Mouse (Mus musculus) intestine, postnatal 0 days (tissue): ENCODE measurements around the gene Qrfpr. TPM values are rescaled to one million over a fixed set of nuclear protein-coding genes. Genes with fewer than 3 reads are reported as not detected.

Experiments used
- ATAC-seq: fragments of 200-750 bp; cut with Nextera tagmentation; 2 replicates; pipeline ENCODE4 v1.8.0; 2017; ENCODE audit warnings: mild to moderate bottlenecking, moderate TSS enrichment, moderate library complexity
- H3K27ac ChIP-seq: fragments of 300-500 bp; sonication (generic); 2 replicates; pipeline ENCODE4 v1.5.1; 2014; ENCODE audit warnings: mild to moderate bottlenecking, low read depth, low read length, moderate library complexity
- H3K27me3 ChIP-seq: fragments of 300-500 bp; sonication (generic); replicated peaks from 2 replicates; pipeline ENCODE4 v1.6.1; 2014; ENCODE audit warnings: low read length, mixed read lengths; ENCODE audit not compliant: control insufficient read depth, insufficient read depth
- H3K36me3 ChIP-seq: fragments of 300-500 bp; sonication (generic); 2 replicates; pipeline ENCODE4 v1.6.1; 2014; ENCODE audit warnings: mild to moderate bottlenecking, moderate library complexity; ENCODE audit not compliant: control insufficient read depth, insufficient read depth
- H3K4me1 ChIP-seq: fragments of 300-500 bp; sonication (generic); replicated peaks from 2 replicates; pipeline ENCODE4 v1.6.1; 2014; ENCODE audit warnings: antibody characterized with exemption, low read length, mixed read lengths; ENCODE audit not compliant: control insufficient read depth, insufficient read depth
- H3K4me2 ChIP-seq: fragments of 300-500 bp; sonication (generic); replicated peaks from 2 replicates; pipeline ENCODE4 v1.6.1; 2014; ENCODE audit warnings: low read depth, mild to moderate bottlenecking, moderate library complexity
- H3K4me3 ChIP-seq: fragments of 300-500 bp; sonication (generic); 2 replicates; pipeline ENCODE4 v1.5.1; 2014; ENCODE audit warnings: low read depth, low read length
- H3K9ac ChIP-seq: fragments of 300-500 bp; sonication (generic); 2 replicates; pipeline ENCODE4 v1.6.1; 2014; ENCODE audit warnings: mild to moderate bottlenecking, low read depth, low read length
- H3K9me3 ChIP-seq: fragments of 300-500 bp; sonication (generic); 2 replicates; pipeline ENCODE4 v1.6.1; 2016; ENCODE audit warnings: mixed run types; ENCODE audit not compliant: control insufficient read depth
- CTCF ChIP-seq: sonication (generic); IDR thresholded peaks from 2 replicates; pipeline ENCODE4 v1.5.1; 2016; ENCODE audit warnings: low read depth, mild to moderate bottlenecking, control low read depth, antibody characterized with exemption, moderate library complexity
- WGBS: fragments of 180-500 bp; shearing (Covaris S2); extraction: QIAGEN DNeasy Blood & Tissue Kit; methylation state at CpG from one replicate; pipeline ENCODE4 v1.1.7; 2014; 5-methylcytosine and 5-hydroxymethylcytosine counted together
- polyA plus RNA-seq: library from polyadenylated mRNA; unstranded; fragments of >200 nt; fragmentation: Nextera tagmentation; extraction: Ambion mirVana; gene quantifications from 2 replicates; pipeline ENCODE4 v1.2.1, GENCODE M21; 2015

Qrfpr gene
- 0.14 and 0.20 TPM in 2 replicates for polyA plus RNA-seq

DNA sequence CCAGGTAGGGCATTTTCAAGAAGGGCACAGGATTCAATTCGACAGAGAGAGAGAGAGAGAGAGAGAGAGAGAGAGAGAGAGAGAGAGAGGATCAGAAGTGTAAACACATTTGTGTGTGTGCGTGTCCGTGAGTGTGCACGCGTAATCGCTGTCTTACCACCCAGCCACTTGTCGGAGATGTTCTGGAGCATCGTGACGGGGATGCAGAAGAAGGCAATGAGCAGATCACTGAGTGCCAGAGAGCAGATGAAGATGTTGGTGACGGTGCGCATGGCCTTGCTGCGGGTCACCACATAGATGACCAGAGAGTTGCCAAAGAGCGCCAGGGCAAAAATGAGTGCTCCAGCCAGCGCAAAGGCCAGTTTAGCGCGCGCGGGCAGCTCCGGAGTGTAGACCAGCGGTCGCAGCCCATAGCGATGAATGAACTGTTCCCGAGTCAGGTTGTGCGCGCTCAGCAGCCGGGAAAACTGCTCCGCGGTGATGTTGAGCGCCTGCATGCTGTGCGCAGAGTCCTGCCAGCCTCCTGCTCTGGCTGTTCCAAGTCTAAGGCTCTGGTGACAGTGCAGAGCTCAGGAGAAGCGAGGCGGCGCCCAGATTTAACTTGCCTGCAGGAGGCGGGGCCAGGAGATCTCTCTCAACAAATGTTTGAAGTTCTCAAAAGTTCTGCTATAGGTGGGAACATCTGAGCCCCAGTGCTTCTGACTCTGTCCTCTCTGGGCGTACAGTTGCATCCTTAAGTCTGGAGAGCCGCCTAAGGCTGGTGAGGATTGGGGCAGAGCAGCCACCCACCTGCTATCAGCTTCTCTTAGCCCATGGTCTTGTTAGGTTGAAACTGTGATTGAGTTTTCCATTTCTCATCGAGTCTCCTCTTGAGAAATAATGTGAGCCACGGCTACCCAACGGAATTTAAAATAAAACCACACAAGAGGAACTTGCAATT is at the start of gene Qrfpr:
Gene Qrfpr, minus strand, starts transcription at position 571 of the 940 bp plus-strand sequence.
- no peak for TF ChIP-seq CTCF
- Histone ChIP-seq H3K36me3 (no peaks in the 10 kb centered on the region), H3K9ac (no peak within 1 kb of the TSS), H3K27me3 (peaks cover 8% of the 10 kb centered on the region; the same call in 1 of the 2 replicates), H3K27ac (no peak within 1 kb of the TSS), H3K4me1 (no peaks in the 10 kb centered on the region), H3K4me3 (no peak within 1 kb of the TSS), H3K4me2 (peak within 1 kb of the TSS; percentile 30; the same call in 1 of the 2 replicates), H3K9me3 (no peaks in the 10 kb centered on the region)
- ATAC-seq = no peak
- 8% methylated on average over 39 of the region's 39 CpGs for WGBS

DNA sequence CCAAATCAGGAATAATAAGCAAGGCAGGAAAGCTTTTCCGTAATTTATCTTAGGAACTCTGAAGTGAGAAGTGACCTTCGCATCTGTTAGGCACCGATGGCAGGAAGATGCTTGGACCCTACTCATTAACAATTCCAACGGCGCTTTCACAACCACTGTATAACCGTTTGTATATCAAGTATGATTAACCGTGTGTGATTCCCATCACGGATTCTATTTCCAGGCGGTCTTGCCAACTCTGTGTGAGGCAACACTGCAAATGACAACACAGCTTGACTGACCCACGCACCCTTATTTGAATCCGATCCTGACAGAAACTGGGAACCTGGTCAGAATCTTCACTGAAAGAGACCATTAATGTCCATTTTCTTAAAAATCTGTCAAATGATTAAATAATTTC is 41.8 kb upstream of the Qrfpr start:
- no peak overlapping the region for H3K4me3 ChIP-seq
- no peak overlapping the region for H3K4me2 ChIP-seq
- H3K36me3 ChIP-seq = no peaks in the 10 kb centered on the region
- no peak overlapping the region for H3K27ac ChIP-seq
- no peaks in the 10 kb centered on the region for H3K4me1 ChIP-seq
- no peak for ATAC-seq
- no peaks in the 10 kb centered on the region for H3K9me3 ChIP-seq
- no peaks in the 10 kb centered on the region for H3K27me3 ChIP-seq
- H3K9ac ChIP-seq = no peak overlapping the region
- 89% methylated on average over 11 of the region's 11 CpGs for WGBS
- TF ChIP-seq CTCF = no peak

DNA sequence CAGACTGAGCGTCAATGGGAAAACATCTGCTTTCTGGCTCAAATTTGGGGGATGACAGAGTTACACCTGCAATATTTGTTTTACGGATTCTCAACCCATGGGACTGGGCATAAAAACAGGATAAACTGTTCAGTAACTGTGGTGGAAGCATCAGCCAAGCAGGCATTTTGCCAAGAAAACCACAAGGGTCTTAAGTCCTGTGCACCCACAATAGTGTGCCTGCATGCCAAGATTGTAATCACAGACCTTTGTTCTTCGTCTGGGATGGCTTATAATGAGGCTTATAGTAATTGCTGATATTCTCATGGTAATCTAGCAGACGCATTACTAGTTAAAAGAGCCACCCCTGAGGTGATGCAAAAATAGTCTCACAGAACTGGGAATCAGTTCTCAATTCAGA is 41.2 kb upstream of the Qrfpr start:
- 63% methylated on average over 4 of the region's 4 CpGs for WGBS
- Histone ChIP-seq H3K27me3 (no peaks in the 10 kb centered on the region), H3K4me1 (no peaks in the 10 kb centered on the region), H3K27ac (no peak overlapping the region), H3K4me2 (no peak overlapping the region), H3K36me3 (no peaks in the 10 kb centered on the region), H3K4me3 (no peak overlapping the region), H3K9me3 (no peaks in the 10 kb centered on the region), H3K9ac (no peak overlapping the region)
- no peak for ATAC-seq
- TF ChIP-seq CTCF = no peak

DNA sequence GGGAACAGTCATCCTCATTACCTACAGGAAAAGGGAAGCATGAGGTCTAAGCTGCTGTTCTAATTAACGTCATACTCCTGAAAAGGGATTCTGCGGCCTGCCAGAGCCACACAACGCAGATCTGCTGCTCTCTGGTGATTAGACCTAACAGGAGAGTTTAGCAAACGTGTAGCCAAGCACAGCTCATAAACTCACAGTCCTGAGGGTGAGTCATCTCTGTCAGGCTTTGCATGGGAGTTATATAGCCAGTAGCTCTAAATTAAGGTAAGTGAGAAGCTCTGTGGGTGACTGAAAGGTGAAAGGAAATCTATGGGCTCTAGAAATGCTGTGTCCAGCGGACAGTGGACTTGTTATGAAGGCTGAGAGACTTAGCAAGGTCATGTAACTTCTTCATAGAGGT is 28.5 kb upstream of the Qrfpr start:
- H3K27ac ChIP-seq = no peak overlapping the region
- no peaks in the 10 kb centered on the region for H3K36me3 ChIP-seq
- no peak overlapping the region for H3K9ac ChIP-seq
- H3K27me3 ChIP-seq = no peaks in the 10 kb centered on the region
- no peaks in the 10 kb centered on the region for H3K4me1 ChIP-seq
- no peak for TF ChIP-seq CTCF
- H3K4me3 ChIP-seq = no peak overlapping the region
- no peaks in the 10 kb centered on the region for H3K9me3 ChIP-seq
- no peak overlapping the region for H3K4me2 ChIP-seq
- no peak for ATAC-seq
- 60% methylated on average over 5 of the region's 5 CpGs for WGBS

DNA sequence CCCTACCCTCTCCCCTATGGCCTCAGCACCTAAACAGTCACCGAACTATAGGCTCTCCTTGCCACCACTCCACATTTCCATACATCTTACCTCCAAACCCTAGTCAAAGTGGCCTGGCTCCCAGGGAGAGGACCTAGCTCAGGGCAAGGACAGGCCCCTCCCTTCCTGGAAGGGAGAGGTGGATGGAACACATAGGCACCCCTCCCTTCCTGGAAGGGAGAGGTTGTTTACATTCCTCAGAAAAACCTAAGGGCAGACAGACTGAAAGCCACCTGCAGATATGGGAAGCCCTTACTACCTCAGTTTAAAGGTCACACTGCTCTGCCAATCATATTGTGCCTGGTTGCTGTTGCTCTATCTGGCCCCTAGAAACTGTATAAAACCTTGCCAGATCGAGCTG is 26.3 kb upstream of the Qrfpr start:
- Histone ChIP-seq H3K4me2 (no peak overlapping the region), H3K27me3 (no peaks in the 10 kb centered on the region), H3K4me3 (no peak overlapping the region), H3K9me3 (no peaks in the 10 kb centered on the region), H3K9ac (no peak overlapping the region), H3K4me1 (no peaks in the 10 kb centered on the region), H3K36me3 (no peaks in the 10 kb centered on the region), H3K27ac (no peak overlapping the region)
- TF ChIP-seq CTCF = no peak
- 84% methylated on average over 2 of the region's 2 CpGs for WGBS
- ATAC-seq = peak; percentile 36; the same call in 1 of the 2 replicates

DNA sequence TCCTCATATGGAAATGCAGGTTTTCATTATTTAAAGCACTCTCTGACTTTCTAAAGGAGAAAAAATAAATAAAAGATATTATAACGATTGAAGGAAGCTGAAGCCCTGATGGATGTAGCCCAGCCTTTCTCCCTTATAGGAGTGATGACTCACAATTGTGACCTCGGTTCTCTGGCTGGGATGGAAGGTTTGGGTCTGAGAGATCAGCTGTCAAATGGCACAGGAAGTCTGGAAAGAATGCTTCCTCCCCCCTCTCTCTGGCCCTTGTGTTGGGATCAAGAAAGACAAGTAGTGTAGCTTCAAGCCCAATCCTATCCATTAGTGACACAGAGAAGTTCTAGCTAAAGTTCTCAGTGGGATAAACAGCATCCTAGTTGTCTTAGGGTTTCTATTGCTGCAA is 7.8 kb upstream of the Qrfpr start:
- Histone ChIP-seq H3K4me1 (no peaks in the 10 kb centered on the region), H3K27ac (no peak overlapping the region), H3K4me2 (no peak overlapping the region), H3K4me3 (no peak overlapping the region), H3K36me3 (no peaks in the 10 kb centered on the region), H3K9ac (no peak overlapping the region), H3K27me3 (no peaks in the 10 kb centered on the region), H3K9me3 (no peaks in the 10 kb centered on the region)
- WGBS = 50% methylated on average over 2 of the region's 2 CpGs
- no peak for TF ChIP-seq CTCF
- ATAC-seq = no peak
